Mouse (Mus musculus) brain, adult 2 months (tissue): ENCODE results near the gene Hspbp1.

Experiments used
- DNase-seq: peaks from one replicate; pipeline ENCODE4 v3.0.0; 2011; ENCODE audit warnings: low read depth, low spot score

Hspbp1 gene

DNA sequence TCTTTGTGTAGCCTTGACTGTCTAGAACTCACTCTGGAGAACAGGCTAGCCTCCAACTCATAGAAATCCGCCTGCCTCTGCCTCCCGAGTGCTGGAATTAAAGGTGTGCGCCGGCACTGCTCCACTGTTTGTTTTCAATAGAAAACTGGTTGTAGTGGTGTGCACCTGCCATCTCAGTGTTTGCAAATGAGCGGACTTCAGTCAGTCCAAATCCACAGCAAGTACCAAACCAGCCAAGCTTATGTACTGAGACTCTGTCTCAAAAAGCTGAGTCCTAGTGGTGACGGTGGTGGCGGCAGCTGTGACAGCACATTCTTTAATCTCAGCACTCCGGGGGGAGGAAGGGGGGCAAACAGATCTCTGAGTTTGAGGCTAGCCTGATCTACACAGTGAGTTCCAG is 16.4 kb downstream of the Hspbp1 start:
- DNase-seq, result no peak

GRCm38 (mm10) chr7:4666871-4667270 is 18.0 kb downstream of the Hspbp1 start:
- no peak for DNase-seq

- DNase-seq, result no peak
Observed at GRCm38 (mm10) chr7:4663742-4664141, 21.1 kb downstream of the Hspbp1 start.

- DNase-seq, result peak; percentile 55
Observed at GRCm38 (mm10) chr7:4663179-4663578, 21.7 kb downstream of the Hspbp1 start.

DNA sequence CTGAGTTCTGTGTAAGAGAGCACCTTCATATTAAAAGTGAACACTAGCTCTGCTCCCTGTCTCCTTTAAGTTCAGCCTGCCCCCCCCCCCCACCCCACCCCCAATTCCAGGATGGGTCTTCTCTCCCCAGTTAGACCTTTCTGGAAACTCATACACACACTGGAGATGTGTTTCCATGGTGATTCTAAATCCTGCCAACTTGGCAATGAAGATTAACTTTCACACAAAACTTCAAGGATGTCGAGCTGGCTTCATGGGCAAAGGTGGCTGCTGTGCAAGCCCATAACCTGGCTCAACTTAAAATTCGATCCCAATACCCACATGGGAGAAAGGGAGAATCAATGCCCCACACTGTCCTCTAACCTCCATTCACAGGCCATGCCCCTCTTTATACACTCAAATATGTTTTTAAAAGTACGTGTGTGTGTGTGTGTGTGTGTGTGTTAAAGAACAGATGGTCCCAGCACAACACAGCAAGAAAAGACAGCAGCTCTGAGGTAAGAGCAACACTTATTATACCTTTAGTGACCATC is 24.9 kb downstream of the Hspbp1 start:
- DNase-seq, result peak; percentile 29

GRCm38 (mm10) chr7:4658912-4659551 is 25.8 kb downstream of the Hspbp1 start, which contains the start of gene Ppp6r1:
Gene Ppp6r1 (minus strand): TSS chr7:4659019.
- DNase-seq, result peak; percentile 100

DNA sequence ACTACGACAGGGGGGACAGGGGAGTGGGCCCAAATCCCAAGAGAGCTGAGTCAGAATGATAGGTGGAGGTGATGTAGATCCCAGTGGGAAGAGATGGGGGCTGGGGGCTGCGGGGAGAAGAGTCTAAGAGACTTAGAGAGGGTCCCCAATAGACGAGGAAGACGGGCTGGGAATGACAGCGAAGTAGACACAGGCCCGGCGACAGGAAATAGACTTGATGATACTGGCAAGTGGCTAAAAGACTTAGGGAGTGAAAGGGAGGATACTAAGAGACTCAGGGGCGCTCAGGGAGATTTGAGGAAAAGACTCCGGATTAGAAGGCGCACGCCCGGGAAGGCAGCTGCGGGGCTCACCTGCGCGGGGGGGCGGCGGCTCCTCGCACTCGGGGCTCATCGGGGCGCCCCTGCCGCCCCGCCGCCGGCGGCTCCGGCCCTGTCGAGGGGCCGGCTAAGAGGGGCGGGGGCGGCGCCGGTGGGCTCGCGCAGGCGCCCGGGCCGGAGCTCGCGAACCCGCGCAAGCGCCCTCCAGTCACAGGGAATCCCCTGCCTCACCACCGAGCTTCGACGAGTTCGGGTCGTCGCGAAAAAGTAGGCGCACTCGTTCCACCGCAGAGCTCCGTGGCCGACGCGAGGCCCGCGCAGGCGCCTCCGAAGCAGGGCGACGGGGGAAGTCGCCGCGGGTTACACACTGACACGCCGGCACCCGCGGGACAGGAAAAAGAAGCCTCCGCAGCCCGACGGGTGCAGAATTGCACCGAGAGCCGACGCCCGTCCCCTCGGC is 26.6 kb downstream of the Hspbp1 start:
- no peak for DNase-seq

- peak; percentile 72 for DNase-seq
Observed at GRCm38 (mm10) chr7:4657521-4658127, 27.2 kb downstream of the Hspbp1 start.

GRCm38 (mm10) chr7:4656818-4657217 is 28.1 kb downstream of the Hspbp1 start:
- no peak for DNase-seq

GRCm38 (mm10) chr7:4655916-4656315 is 29.0 kb downstream of the Hspbp1 start:
- DNase-seq, result no peak

GRCm38 (mm10) chr7:4655393-4655792 is 29.5 kb downstream of the Hspbp1 start:
- no peak for DNase-seq

GRCm38 (mm10) chr7:4654221-4654620 is 30.6 kb downstream of the Hspbp1 start:
- DNase-seq, result no peak

GRCm38 (mm10) chr7:4653780-4654179 is 31.1 kb downstream of the Hspbp1 start:
- peak; percentile 64 for DNase-seq

DNA sequence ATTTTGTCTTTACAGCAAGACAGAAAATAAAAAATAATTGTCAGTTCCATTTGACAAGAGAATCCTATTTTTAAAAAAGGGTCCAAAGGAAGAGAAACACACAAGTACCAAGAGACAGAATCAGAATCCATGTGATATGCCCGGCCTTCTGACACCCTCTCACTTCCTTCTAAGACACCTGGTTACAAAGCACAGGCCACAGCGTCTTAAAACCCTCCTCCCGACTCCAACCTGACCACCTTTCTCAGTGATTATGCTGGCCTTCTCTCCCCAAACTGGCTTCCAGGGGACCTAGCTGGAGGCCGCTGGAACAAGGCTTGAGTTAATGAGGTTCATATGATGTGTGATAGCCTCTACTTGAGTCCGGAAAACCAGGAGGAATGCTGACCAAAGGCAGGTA is 31.5 kb downstream of the Hspbp1 start:
- no peak for DNase-seq

DNA sequence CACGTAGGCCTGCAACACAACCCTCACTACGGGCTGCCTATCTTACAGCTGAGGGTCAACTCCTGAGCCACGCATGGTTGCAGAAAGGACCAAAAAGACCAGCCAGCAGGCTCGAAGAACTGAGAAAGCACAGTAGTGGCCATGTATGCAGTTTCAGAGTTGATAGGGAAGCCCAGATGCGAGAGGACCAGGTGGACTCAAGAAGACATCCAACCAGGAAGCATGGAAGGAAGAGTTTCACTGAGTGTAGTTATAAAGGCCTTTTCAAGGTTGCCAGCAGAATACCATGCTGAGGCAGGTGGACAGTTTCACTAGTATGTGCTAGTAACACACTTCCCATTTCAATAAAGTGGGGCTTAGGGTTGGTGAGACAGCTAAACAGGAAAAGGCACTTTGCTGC is 32.1 kb downstream of the Hspbp1 start:
- DNase-seq, result no peak

DNA sequence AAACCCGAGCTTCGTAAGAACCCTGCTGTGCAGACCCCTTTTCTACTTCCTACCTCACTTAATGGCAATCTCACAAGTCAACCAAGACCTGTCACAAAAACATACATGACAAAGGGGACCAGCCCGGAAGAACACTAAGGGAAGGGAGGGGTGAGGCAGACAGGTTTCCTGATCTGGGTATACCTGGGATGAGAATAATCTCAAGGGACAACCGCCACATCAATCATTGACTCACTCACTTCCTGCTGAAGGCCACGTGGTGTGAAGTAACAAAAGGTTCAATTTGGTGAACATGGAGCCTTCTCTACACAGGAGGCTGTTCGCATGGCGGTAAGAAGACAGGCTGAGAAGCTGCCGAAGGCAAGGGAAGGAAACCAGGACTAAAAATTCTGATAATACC is 33.3 kb downstream of the Hspbp1 start:
- DNase-seq, result no peak

GRCm38 (mm10) chr7:4647992-4648391 is 36.9 kb downstream of the Hspbp1 start:
- DNase-seq, result no peak

- DNase-seq, result no peak
Observed at GRCm38 (mm10) chr7:4647291-4647690, 37.6 kb downstream of the Hspbp1 start.

DNA sequence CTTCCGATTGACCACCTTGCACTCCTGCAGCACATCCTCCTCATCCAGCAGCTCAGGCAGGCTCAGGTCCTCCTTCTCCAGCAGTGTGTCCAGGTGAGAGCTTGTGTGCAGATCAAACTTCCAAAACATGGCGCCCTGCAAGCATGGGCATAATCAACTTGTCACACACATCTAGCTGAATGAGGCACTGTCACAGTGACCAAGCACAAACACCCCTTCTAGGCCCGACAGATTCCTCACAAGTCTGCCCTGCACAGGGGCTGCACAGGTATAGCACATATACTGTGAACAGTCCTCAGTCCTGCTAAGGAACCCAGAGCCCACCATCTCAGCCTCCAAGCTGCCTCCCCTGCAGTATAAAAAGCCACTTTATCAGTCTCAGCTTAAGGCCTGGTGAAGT is 38.1 kb downstream of the Hspbp1 start:
- DNase-seq, result no peak

DNA sequence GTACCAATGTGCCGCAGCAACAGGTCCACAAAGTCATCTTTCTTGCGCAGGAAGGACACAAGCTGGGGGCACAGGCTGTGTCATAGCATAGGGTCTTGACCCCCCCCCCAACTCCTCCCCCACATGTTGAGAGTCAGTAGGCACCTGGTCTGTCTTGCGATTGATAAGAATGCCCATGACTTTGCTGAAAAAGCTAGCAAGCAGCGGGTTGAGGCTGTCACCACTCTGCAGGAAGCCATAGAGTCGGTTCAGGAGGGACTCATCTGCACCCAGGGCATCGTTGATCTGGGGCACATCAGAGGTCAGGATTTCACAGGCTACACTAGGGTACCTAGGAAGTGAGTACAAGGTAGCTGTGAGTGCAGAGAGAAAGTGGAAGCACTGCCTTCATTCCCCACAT is 41.6 kb downstream of the Hspbp1 start:
- DNase-seq, result no peak

DNA sequence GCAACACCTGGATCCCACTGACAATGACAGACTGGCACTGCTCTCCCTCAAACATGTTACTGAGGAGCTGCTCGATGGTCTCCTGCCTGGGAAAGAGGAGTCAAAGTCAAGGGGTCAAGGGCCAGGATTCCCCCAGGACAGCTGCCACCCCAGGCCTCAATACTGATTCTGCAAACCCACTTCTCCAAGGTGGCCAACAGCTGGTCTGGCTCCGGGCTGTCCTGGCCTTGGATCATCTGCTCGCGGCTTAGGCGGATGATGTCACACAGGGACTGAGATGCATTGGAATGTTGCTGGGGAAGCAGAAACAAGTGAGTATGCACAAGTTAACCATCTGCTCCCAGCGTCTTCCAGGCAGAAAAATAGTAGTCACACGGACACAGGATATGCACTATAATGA is 42.9 kb downstream of the Hspbp1 start:
- no peak for DNase-seq

- peak; percentile 77 for DNase-seq
Observed at GRCm38 (mm10) chr7:4641155-4641554, 43.7 kb downstream of the Hspbp1 start.

DNA sequence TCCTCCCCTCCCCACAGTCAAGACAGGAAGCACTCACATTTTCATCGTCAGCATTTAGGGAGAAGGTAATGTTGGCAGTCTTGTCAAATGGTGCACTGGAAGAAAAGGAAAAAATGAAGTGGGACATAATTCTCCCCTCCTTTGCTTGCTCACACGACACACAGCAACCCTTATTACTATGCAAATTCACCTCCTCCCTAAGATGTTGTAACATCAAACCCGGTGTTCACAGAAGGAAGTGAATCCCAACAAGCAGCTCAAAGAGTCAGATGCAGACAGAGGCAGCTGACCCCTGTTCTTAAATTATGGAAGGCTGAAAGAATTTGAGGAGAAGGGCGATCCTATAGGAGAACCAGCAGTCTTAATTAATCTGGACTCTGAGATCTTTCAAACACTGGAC is 48.7 kb downstream of the Hspbp1 start:
- DNase-seq, result no peak
